Mouse (Mus musculus): ENCODE data around the gene Fam122c.

- no peak for TF ChIP-seq CTCF (IDR thresholded peaks at IDR 0.05; ENCODE audit: low read depth)
- no peak; the same call in 1 of the 2 replicates for TF ChIP-seq EP300 (IDR thresholded peaks at IDR 0.05; ENCODE audit: low read depth)
Observed at GRCm38 (mm10) chrX:53236404-53236803, 36.8 kb upstream of the Fam122c start.

Measured in liver, postnatal 0 days (tissue).